Mouse (Mus musculus) lung, adult 2 months (tissue): ENCODE data around the gene Irf9.

Source experiments
- CTCF ChIP-seq: fragments of 200-500 bp; IDR thresholded peaks from 2 replicates; pipeline ENCODE4 v1.5.1; 2011; ENCODE audit warnings: mild to moderate bottlenecking, low read length, control low read depth; ENCODE audit not compliant: insufficient read depth
- POLR2A ChIP-seq: fragments of 200-500 bp; IDR thresholded peaks from 2 replicates; pipeline ENCODE4 v1.6.1; 2011; ENCODE audit warnings: low read depth, mild to moderate bottlenecking, control low read depth, low read length, borderline replicate concordance; ENCODE audit errors: extremely low read depth

DNA sequence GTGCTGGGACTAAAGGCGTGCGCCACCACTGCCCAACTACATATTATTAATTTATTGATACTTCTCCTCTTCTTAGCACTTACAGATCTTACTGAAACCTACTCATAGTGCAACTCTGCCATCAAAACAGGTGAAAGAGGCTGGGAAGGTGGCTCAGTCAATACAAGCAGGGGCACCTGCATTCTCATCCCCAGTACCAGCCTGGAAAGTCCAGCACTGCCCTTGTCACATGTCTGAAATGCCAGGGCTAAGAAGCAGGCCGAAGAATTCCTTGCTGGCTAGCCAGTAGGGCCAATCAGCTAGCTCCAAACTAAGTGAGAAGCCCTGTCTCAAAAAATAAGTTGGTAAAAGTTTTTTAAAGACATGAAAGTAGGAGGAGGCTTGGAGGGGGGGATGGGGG lies 45.8 kb upstream of the Irf9 start:
- TF ChIP-seq CTCF, result no peak
- TF ChIP-seq POLR2A, result no peak
